Mouse (Mus musculus) heart, embryonic 11.5 days (tissue): ENCODE measurements at regions not wholly inside any gene's neighbourhood (a gene's known extent, or its start where the extent isn't known, plus 50 kb on each side); places are given as distances from the start of the nearest gene placed in this dataset.
A peak's percentile ranks its signal among the peaks of the same experiment; 100 is the strongest.

Experiments used
- ATAC-seq: fragments of 200-750 bp; cut with Nextera tagmentation; replicated peaks from 2 replicates; pipeline ENCODE4 v1.8.0; 2017; ENCODE audit warnings: moderate library complexity; ENCODE audit not compliant: insufficient number of reproducible peaks, low FRiP score, low TSS enrichment
- H3K27ac ChIP-seq: fragments of 300-500 bp; sonication (generic); 2 replicates; pipeline ENCODE4 v1.5.1; 2014; ENCODE audit warnings: mild to moderate bottlenecking, low read depth, low read length
- H3K27me3 ChIP-seq: fragments of 300-500 bp; sonication (generic); 2 replicates; pipeline ENCODE4 v1.6.1; 2014; ENCODE audit warnings: mild to moderate bottlenecking, low read length, mixed read lengths; ENCODE audit not compliant: control insufficient read depth, insufficient read depth
- H3K36me3 ChIP-seq: fragments of 300-500 bp; sonication (generic); 2 replicates; pipeline ENCODE4 v1.6.1; 2014; ENCODE audit warnings: mild to moderate bottlenecking, low read length, moderate library complexity, mixed read lengths; ENCODE audit not compliant: control insufficient read depth, insufficient read depth
- H3K4me1 ChIP-seq: fragments of 300-500 bp; sonication (generic); 2 replicates; pipeline ENCODE4 v1.6.1; 2014; ENCODE audit warnings: low read length; ENCODE audit not compliant: control insufficient read depth, insufficient read depth
- H3K4me2 ChIP-seq: fragments of 300-500 bp; sonication (generic); 2 replicates; pipeline ENCODE4 v1.6.1; 2014; ENCODE audit warnings: mild to moderate bottlenecking, moderate library complexity
- H3K4me3 ChIP-seq: fragments of 300-500 bp; sonication (generic); 2 replicates; pipeline ENCODE4 v1.5.1; 2014; ENCODE audit warnings: low read depth, low read length
- H3K9ac ChIP-seq: fragments of 300-500 bp; sonication (generic); 2 replicates; pipeline ENCODE4 v1.6.1; 2014; ENCODE audit warnings: mild to moderate bottlenecking, low read depth, low read length, moderate library complexity
- H3K9me3 ChIP-seq: fragments of 300-500 bp; sonication (generic); replicated peaks from 2 replicates; pipeline ENCODE4 v1.6.1; 2016; ENCODE audit warnings: low read length; ENCODE audit not compliant: control insufficient read depth
- WGBS: fragments of 180-500 bp; shearing (Covaris S2); extraction: QIAGEN DNeasy Blood & Tissue Kit; methylation state at CpG from one replicate; pipeline ENCODE4 v1.1.7; 2014; ENCODE audit not compliant: insufficient replicate concordance; 5-methylcytosine and 5-hydroxymethylcytosine counted together

GRCm38 (mm10) chr13:26169641-26170040, 600.3 kb downstream of the Hdgfl1 start:
- no peak overlapping the region for H3K9ac ChIP-seq
- H3K27me3 ChIP-seq, result no peaks in the 10 kb centered on the region
- H3K9me3 ChIP-seq, result no peaks in the 10 kb centered on the region
- H3K36me3 ChIP-seq, result no peaks in the 10 kb centered on the region
- H3K4me2 ChIP-seq, result no peak overlapping the region
- no peak overlapping the region for H3K27ac ChIP-seq
- no peaks in the 10 kb centered on the region for H3K4me1 ChIP-seq
- no peak overlapping the region for H3K4me3 ChIP-seq
- WGBS, result 61% methylated on average over 2 of the region's 2 CpGs
- ATAC-seq, result no peak

GRCm38 (mm10) chr13:26158703-26159102, 611.3 kb downstream of the Hdgfl1 start:
- WGBS, result 84% methylated on average over 2 of the region's 2 CpGs
- no peaks in the 10 kb centered on the region for H3K36me3 ChIP-seq

GRCm38 (mm10) chr13:26154701-26155471, 615.1 kb downstream of the Hdgfl1 start:
- Histone ChIP-seq H3K4me2 (no peak overlapping the region), H3K36me3 (no peaks in the 10 kb centered on the region), H3K4me3 (no peak overlapping the region), H3K4me1 (peaks cover 10% of the 10 kb centered on the region), H3K27ac (no peak overlapping the region), H3K9me3 (no peaks in the 10 kb centered on the region), H3K27me3 (no peaks in the 10 kb centered on the region), H3K9ac (no peak overlapping the region)
- 46% methylated on average over 12 of the region's 12 CpGs for WGBS
- peak; percentile 39; the same call in 1 of the 2 replicates for ATAC-seq

More at GRCm38 (mm10) chr13:26158703-26159102, 611.3 kb downstream of the Hdgfl1 start:
- Histone ChIP-seq H3K9ac (no peak overlapping the region), H3K27ac (no peak overlapping the region), H3K27me3 (no peaks in the 10 kb centered on the region), H3K9me3 (no peaks in the 10 kb centered on the region), H3K4me1 (peaks cover 6% of the 10 kb centered on the region), H3K4me2 (no peak overlapping the region), H3K4me3 (no peak overlapping the region)
- no peak for ATAC-seq

GRCm38 (mm10) chr13:26154251-26154650, 615.7 kb downstream of the Hdgfl1 start:
- WGBS, result 61% methylated on average over 1 of the region's 1 CpGs
- ATAC-seq, result no peak
- H3K4me2 ChIP-seq, result no peak overlapping the region
- H3K9me3 ChIP-seq, result no peaks in the 10 kb centered on the region
- peaks cover 10% of the 10 kb centered on the region for H3K4me1 ChIP-seq
- no peaks in the 10 kb centered on the region for H3K36me3 ChIP-seq
- no peaks in the 10 kb centered on the region for H3K27me3 ChIP-seq
- no peak overlapping the region for H3K9ac ChIP-seq
- no peak overlapping the region for H3K4me3 ChIP-seq
- no peak overlapping the region for H3K27ac ChIP-seq

- 84% methylated on average over 2 of the region's 2 CpGs for WGBS
- H3K4me2 ChIP-seq, result no peak overlapping the region
- no peak overlapping the region for H3K27ac ChIP-seq
- H3K4me1 ChIP-seq, result peaks cover 10% of the 10 kb centered on the region
- H3K4me3 ChIP-seq, result no peak overlapping the region
- no peak overlapping the region for H3K9ac ChIP-seq
- H3K9me3 ChIP-seq, result no peaks in the 10 kb centered on the region
- H3K36me3 ChIP-seq, result no peaks in the 10 kb centered on the region
- H3K27me3 ChIP-seq, result no peaks in the 10 kb centered on the region
- no peak for ATAC-seq
Observed at GRCm38 (mm10) chr13:26153093-26153492, 616.9 kb downstream of the Hdgfl1 start.

GRCm38 (mm10) chr13:26150426-26150825, 619.5 kb downstream of the Hdgfl1 start:
- H3K9me3 ChIP-seq, result no peaks in the 10 kb centered on the region
- 18% methylated on average over 1 of the region's 1 CpGs for WGBS
- H3K36me3 ChIP-seq, result no peaks in the 10 kb centered on the region
- no peak for ATAC-seq
- no peak overlapping the region for H3K4me2 ChIP-seq
- no peak overlapping the region for H3K27ac ChIP-seq
- H3K27me3 ChIP-seq, result no peaks in the 10 kb centered on the region
- no peak overlapping the region for H3K4me3 ChIP-seq
- H3K4me1 ChIP-seq, result peaks cover 10% of the 10 kb centered on the region
- no peak overlapping the region for H3K9ac ChIP-seq

GRCm38 (mm10) chr13:26142811-26143210, 627.2 kb downstream of the Hdgfl1 start:
- H3K27ac ChIP-seq, result no peak overlapping the region
- no peak for ATAC-seq
- WGBS, result 82% methylated on average over 2 of the region's 2 CpGs
- no peak overlapping the region for H3K4me3 ChIP-seq
- H3K4me1 ChIP-seq, result no peaks in the 10 kb centered on the region
- H3K9me3 ChIP-seq, result no peaks in the 10 kb centered on the region
- H3K4me2 ChIP-seq, result no peak overlapping the region
- no peaks in the 10 kb centered on the region for H3K36me3 ChIP-seq
- H3K27me3 ChIP-seq, result no peaks in the 10 kb centered on the region
- no peak overlapping the region for H3K9ac ChIP-seq

GRCm38 (mm10) chr13:26119363-26119762, 650.6 kb downstream of the Hdgfl1 start:
- H3K27me3 ChIP-seq, result no peaks in the 10 kb centered on the region
- ATAC-seq, result no peak
- no peaks in the 10 kb centered on the region for H3K4me1 ChIP-seq
- H3K4me3 ChIP-seq, result no peak overlapping the region
- H3K9me3 ChIP-seq, result no peaks in the 10 kb centered on the region
- no peak overlapping the region for H3K9ac ChIP-seq
- H3K4me2 ChIP-seq, result no peak overlapping the region
- WGBS, result 44% methylated on average over 1 of the region's 1 CpGs
- no peak overlapping the region for H3K27ac ChIP-seq
- no peaks in the 10 kb centered on the region for H3K36me3 ChIP-seq

- Histone ChIP-seq H3K9ac (no peak overlapping the region), H3K27me3 (no peaks in the 10 kb centered on the region), H3K9me3 (no peaks in the 10 kb centered on the region), H3K4me3 (no peak overlapping the region), H3K4me2 (no peak overlapping the region), H3K27ac (no peak overlapping the region), H3K4me1 (no peaks in the 10 kb centered on the region), H3K36me3 (no peaks in the 10 kb centered on the region)
- WGBS, result 85% methylated on average over 7 of the region's 7 CpGs
- ATAC-seq, result no peak
Observed at GRCm38 (mm10) chr13:26114136-26114535, 655.8 kb downstream of the Hdgfl1 start.
